In the genomic region with DNA sequence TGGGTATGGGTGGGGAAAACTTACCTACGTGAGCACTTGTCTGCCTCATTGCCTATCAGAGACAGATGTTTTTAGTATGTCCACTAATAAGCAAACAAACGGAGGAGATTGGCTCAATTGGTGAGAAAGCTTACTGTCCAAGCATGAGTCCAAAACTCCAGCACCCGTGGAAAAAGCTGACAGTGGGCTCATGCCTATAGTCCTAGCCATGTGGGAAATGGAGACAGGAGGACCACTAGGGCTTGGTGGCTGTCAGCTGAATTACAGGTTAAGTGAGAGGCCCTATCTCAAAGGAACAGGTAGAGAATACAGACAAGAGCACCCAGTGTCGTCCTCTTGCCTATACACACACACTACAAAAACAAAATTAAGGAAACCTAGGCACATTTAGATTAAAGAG, we compare ENCODE assay signal across 7 mouse cellular contexts. TPM values are rescaled to one million over a fixed set of nuclear protein-coding genes. Genes with fewer than 3 reads are reported as not detected.
DNase-seq lines count a peak whose midpoint lies in the region; ATAC-seq and TF ChIP-seq lines count a peak whose summit lies in the region.

No protein-coding gene starts in this region.

- peaks cover 67% of the 10 kb centered on the region for H3K79me2 ChIP-seq in myocyte (ENCODE audit: control insufficient read depth, insufficient read depth)

- H3ac ChIP-seq in myocyte (ENCODE audit: control insufficient read depth, insufficient read length): no peak overlapping the region

- no peak for TF ChIP-seq POLR2A in limb, embryonic 14.5 days (IDR thresholded peaks at IDR 0.05; ENCODE audit: borderline replicate concordance, extremely low read depth, insufficient read depth, insufficient read length)
- no peak for TF ChIP-seq POLR2A in myocyte (IDR thresholded peaks at IDR 0.05; ENCODE audit: insufficient read length, low read depth)

- no peak overlapping the region for H3K4me2 ChIP-seq in embryonic facial prominence, embryonic 15.5 days (replicated peaks)
- no peak overlapping the region for H3K4me2 ChIP-seq in limb, embryonic 14.5 days (replicated peaks; ENCODE audit: low read depth, low read length, severe bottlenecking)
- H3K4me2 ChIP-seq in myocyte (ENCODE audit: low read depth): peak overlapping the region; percentile 75

- H3K36me3 ChIP-seq in embryonic facial prominence, embryonic 15.5 days: peaks cover 30% of the 10 kb centered on the region
- peaks cover 30% of the 10 kb centered on the region for H3K36me3 ChIP-seq in limb, embryonic 14.5 days (ENCODE audit: control insufficient read depth, insufficient read depth, low read length)
- peaks cover 17% of the 10 kb centered on the region for H3K36me3 ChIP-seq in myocyte (ENCODE audit: control insufficient read depth, insufficient read depth)

- no peaks in the 10 kb centered on the region for H3K9me3 ChIP-seq in embryonic facial prominence, embryonic 15.5 days (replicated peaks)
- no peaks in the 10 kb centered on the region for H3K9me3 ChIP-seq in limb, embryonic 14.5 days (ENCODE audit: control insufficient read depth, low read length)

- no peak for ATAC-seq in embryonic facial prominence, embryonic 15.5 days (ENCODE audit: insufficient number of reproducible peaks, low FRiP score, low TSS enrichment, low read depth)
- ATAC-seq in limb, embryonic 14.5 days (ENCODE audit: low FRiP score, low read depth): no peak

- H3K4me3 ChIP-seq in layer of hippocampus, adult 2 months: peak overlapping the region; percentile 85; the same call in 1 of the 2 replicates
- H3K4me3 ChIP-seq in embryonic facial prominence, embryonic 15.5 days (replicated peaks): peak overlapping the region; percentile 71; the same call in 1 of the 2 replicates
- peak overlapping the region; percentile 87; the same call in 1 of the 2 replicates for H3K4me3 ChIP-seq in limb, embryonic 14.5 days (replicated peaks; ENCODE audit: low read length)
- peak overlapping the region; percentile 53 for H3K4me3 ChIP-seq in myocyte

- no peak for TF ChIP-seq CTCF in layer of hippocampus, adult 2 months (conservative IDR thresholded peaks at IDR 0.05)

- no peaks in the 10 kb centered on the region for H3K27me3 ChIP-seq in embryonic facial prominence, embryonic 15.5 days
- H3K27me3 ChIP-seq in limb, embryonic 14.5 days (ENCODE audit: control insufficient read depth, insufficient read depth, low read length): no peaks in the 10 kb centered on the region
- no peaks in the 10 kb centered on the region for H3K27me3 ChIP-seq in myocyte (ENCODE audit: control insufficient read depth, insufficient read depth, insufficient read length)

- peaks cover 40% of the 10 kb centered on the region for H3K4me1 ChIP-seq in embryonic facial prominence, embryonic 15.5 days
- peaks cover 23% of the 10 kb centered on the region for H3K4me1 ChIP-seq in limb, embryonic 14.5 days (ENCODE audit: control insufficient read depth, insufficient read depth, low read length)

- WGBS in embryonic facial prominence, embryonic 15.5 days: 73% methylated on average over 4 of the region's 4 CpGs
- 85% methylated on average over 4 of the region's 4 CpGs for WGBS in limb, embryonic 14.5 days

- no peak for DNase-seq in layer of hippocampus, adult 2 months (ENCODE audit: low spot score in 2 of 2)
- no peak for DNase-seq in layer of hippocampus, postnatal 10 days (ENCODE audit: low spot score in 2 of 2)
- DNase-seq in limb, embryonic 14.5 days (ENCODE audit: low spot score): no peak
- DNase-seq in layer of hippocampus, adult 9-11 months: no peak
- DNase-seq in testis, postnatal 14 days (ENCODE audit: low spot score): no peak

- H3K9ac ChIP-seq in embryonic facial prominence, embryonic 15.5 days: no peak overlapping the region
- no peak overlapping the region for H3K9ac ChIP-seq in limb, embryonic 14.5 days (ENCODE audit: low read depth, low read length, severe bottlenecking)

- peak overlapping the region; percentile 99; the same call in 1 of the 2 replicates for H3K27ac ChIP-seq in layer of hippocampus, adult 2 months
- no peak overlapping the region for H3K27ac ChIP-seq in embryonic facial prominence, embryonic 15.5 days (replicated peaks)
- H3K27ac ChIP-seq in limb, embryonic 14.5 days (replicated peaks; ENCODE audit: low read depth, low read length): no peak overlapping the region

TF ChIP-seq in myocyte, 11 proteins besides CTCF, POLR2A, EP300 and RAD21:
- TF ChIP-seq TCF12 (IDR thresholded peaks at IDR 0.05; ENCODE audit: insufficient read depth, poor library complexity, severe bottlenecking) (no peak), MAX (IDR thresholded peaks at IDR 0.05; ENCODE audit: low read depth) (no peak), TCF3 (IDR thresholded peaks at IDR 0.05; ENCODE audit: insufficient read length, low read depth) (no peak), E2F4 (IDR thresholded peaks at IDR 0.05; ENCODE audit: insufficient read depth) (no peak), SRF (IDR thresholded peaks at IDR 0.05; ENCODE audit: control insufficient read depth, insufficient read length, low read depth) (no peak), POLR2AphosphoS2 (IDR thresholded peaks at IDR 0.05; ENCODE audit: insufficient read length, low read depth) (no peak), REST (IDR thresholded peaks at IDR 0.05; ENCODE audit: insufficient read depth, insufficient read length) (no peak), CEBPB (IDR thresholded peaks at IDR 0.05; ENCODE audit: insufficient read depth, poor library complexity, severe bottlenecking) (no peak), MYOG (IDR thresholded peaks at IDR 0.05; ENCODE audit: control insufficient read depth in 1 of 3, insufficient read depth in 1 of 3, insufficient read length in 2 of 3, low read depth in 2 of 3) (no peak), MYOD1 (IDR thresholded peaks at IDR 0.05; ENCODE audit: control insufficient read depth in 1 of 3, insufficient read length in 2 of 3, low read depth in 2 of 3) (no peak), USF1 (IDR thresholded peaks at IDR 0.05; ENCODE audit: low read depth) (no peak)

RNA-seq across cellular contexts. Expression of a gene that starts 0.9 kb away (rescaled TPM):
- total RNA-seq in layer of hippocampus, adult 2 months (2021): 10 to 100 TPM; 17.4 to 19.0 TPM
- 10 to 100 TPM; 13.3 to 15.9 TPM for total RNA-seq in layer of hippocampus, postnatal 10 days (2021)
- polyA plus RNA-seq in embryonic facial prominence, embryonic 15.5 days (2015; fragmentation: Nextera tagmentation; extraction: Ambion mirVana): 33.0 and 36.0 TPM in 2 replicates
- 30.6 and 31.7 TPM in 2 replicates for polyA plus RNA-seq in limb, embryonic 14.5 days (2012; rRNA removed)
- polyA plus RNA-seq in limb, embryonic 14.5 days (2014; fragmentation: Nextera tagmentation; extraction: Ambion mirVana): 23.0 and 23.5 TPM in 2 replicates
- polyA plus RNA-seq in myocyte (2012; fragmentation: generic; extraction: Trizol): 8.0 TPM

RNA-seq across cellular contexts. Expression of a gene that starts 1.3 kb away (rescaled TPM):
- 10 to 100 TPM; 31.0 to 32.5 TPM for total RNA-seq in layer of hippocampus, adult 2 months (2021)
- total RNA-seq in layer of hippocampus, postnatal 10 days (2021): 10 to 100 TPM; 33.0 to 34.1 TPM
- 39.4 and 39.5 TPM in 2 replicates for polyA plus RNA-seq in embryonic facial prominence, embryonic 15.5 days (2015; fragmentation: Nextera tagmentation; extraction: Ambion mirVana)
- 35.8 and 39.1 TPM in 2 replicates for polyA plus RNA-seq in limb, embryonic 14.5 days (2012; rRNA removed)
- polyA plus RNA-seq in limb, embryonic 14.5 days (2014; fragmentation: Nextera tagmentation; extraction: Ambion mirVana): 52.2 and 53.7 TPM in 2 replicates
- polyA plus RNA-seq in myocyte (2012; fragmentation: generic; extraction: Trizol): 55.4 TPM

RNA-seq across cellular contexts. Expression of a gene that starts 9.0 kb away (rescaled TPM):
- 10 to 100 TPM in 1 of 2 experiments, 1 to 10 TPM in 1; 9.6 to 11.3 TPM for total RNA-seq in layer of hippocampus, adult 2 months (2021)
- 10 to 100 TPM; 18.8 to 20.9 TPM for total RNA-seq in layer of hippocampus, postnatal 10 days (2021)
- polyA plus RNA-seq in embryonic facial prominence, embryonic 15.5 days (2015; fragmentation: Nextera tagmentation; extraction: Ambion mirVana): 14.7 and 15.2 TPM in 2 replicates
- polyA plus RNA-seq in limb, embryonic 14.5 days (2012; rRNA removed): 32.9 and 50.5 TPM in 2 replicates
- polyA plus RNA-seq in limb, embryonic 14.5 days (2014; fragmentation: Nextera tagmentation; extraction: Ambion mirVana): 16.0 and 16.1 TPM in 2 replicates
- 26.7 TPM for polyA plus RNA-seq in myocyte (2012; fragmentation: generic; extraction: Trizol)

RNA-seq across cellular contexts. Expression of a gene that starts 20.5 kb away (rescaled TPM):
- total RNA-seq in layer of hippocampus, adult 2 months (2021): 10 to 100 TPM; 74.7 to 86.1 TPM
- 10 to 100 TPM; 69.4 to 71.1 TPM for total RNA-seq in layer of hippocampus, postnatal 10 days (2021)
- 106 and 120 TPM in 2 replicates for polyA plus RNA-seq in embryonic facial prominence, embryonic 15.5 days (2015; fragmentation: Nextera tagmentation; extraction: Ambion mirVana)
- 65.7 and 79.5 TPM in 2 replicates for polyA plus RNA-seq in limb, embryonic 14.5 days (2012; rRNA removed)
- polyA plus RNA-seq in limb, embryonic 14.5 days (2014; fragmentation: Nextera tagmentation; extraction: Ambion mirVana): 84.4 and 85.6 TPM in 2 replicates
- polyA plus RNA-seq in myocyte (2012; fragmentation: generic; extraction: Trizol): 169 TPM

RNA-seq across cellular contexts. Expression of a gene that starts 34.0 kb away (rescaled TPM):
- 1 to 10 TPM; 3.9 to 4.6 TPM for total RNA-seq in layer of hippocampus, adult 2 months (2021)
- total RNA-seq in layer of hippocampus, postnatal 10 days (2021): 1 to 10 TPM; 4.2 to 4.6 TPM
- 27.9 and 29.0 TPM in 2 replicates for polyA plus RNA-seq in embryonic facial prominence, embryonic 15.5 days (2015; fragmentation: Nextera tagmentation; extraction: Ambion mirVana)
- polyA plus RNA-seq in limb, embryonic 14.5 days (2012; rRNA removed): 14.5 and 16.6 TPM in 2 replicates
- 20.8 and 24.5 TPM in 2 replicates for polyA plus RNA-seq in limb, embryonic 14.5 days (2014; fragmentation: Nextera tagmentation; extraction: Ambion mirVana)
- 544 TPM for polyA plus RNA-seq in myocyte (2012; fragmentation: generic; extraction: Trizol)
